Comparison of ENCODE assay signal across 18 mouse cellular contexts in genomic region chr12:17548505-17548904, GRCm38 (mm10). TPM values are rescaled to one million over a fixed set of nuclear protein-coding genes. Genes with fewer than 3 reads are reported as not detected.
DNase-seq lines count a peak whose midpoint lies in the region; ATAC-seq and TF ChIP-seq lines count a peak whose summit lies in the region.
"Had no signal": no experiment of that assay in that cellular context is flagged by ENCODE, and none has a peak within 500 bp of the region (broad histone marks: within the 10 kb centered on the region; RNA-seq: fewer than 3 reads in every experiment).

No protein-coding gene starts in this region.

- H3K79me2 ChIP-seq in CH12.LX (replicated peaks; ENCODE audit: control insufficient read depth, extremely low read depth, insufficient read depth, poor library complexity, severe bottlenecking) = peaks cover 38% of the 10 kb centered on the region

- peaks cover 4% of the 10 kb centered on the region; the same call in 1 of the 2 replicates for H3K36me3 ChIP-seq in forebrain, embryonic 11.5 days (ENCODE audit: control insufficient read depth, insufficient read depth, low read length)
- H3K36me3 ChIP-seq in forebrain, embryonic 10.5 days (replicated peaks) = peaks cover 60% of the 10 kb centered on the region
- H3K36me3 ChIP-seq in CH12.LX (replicated peaks in 1 of 2; ENCODE audit: control insufficient read depth in 1 of 2, insufficient read depth in 1 of 2, low read length in 1 of 2) = peaks cover 46 to 58% of the 10 kb centered on the region in 2 experiments
- H3K36me3 ChIP-seq in forebrain, embryonic 15.5 days = peaks cover 50% of the 10 kb centered on the region

- intact Hi-C loops in left cerebral cortex, postnatal 4 days (cut with DNase I) = loop anchor here (10.0 kb wide), 2 partner anchors 144 to 184 kb away; no protein-coding TSS in a partner anchor
- intact Hi-C loops in left cerebral cortex, postnatal 25 days (cut with DNase I) = no loop called here

- 75% methylated on average over 5 of the region's 5 CpGs for WGBS in forebrain, embryonic 11.5 days
- 88% methylated on average over 5 of the region's 5 CpGs for WGBS in forebrain, embryonic 10.5 days
- 34% methylated on average over 5 of the region's 5 CpGs for WGBS in forebrain, embryonic 15.5 days

- no peak overlapping the region for H3K4me3 ChIP-seq in forebrain, embryonic 11.5 days (ENCODE audit: low read depth, low read length)
- H3K4me3 ChIP-seq in forebrain, embryonic 10.5 days = no peak overlapping the region
- H3K4me3 ChIP-seq in CH12.LX (replicated peaks in 1 of 3; ENCODE audit: low read depth in 2 of 3, low read length in 2 of 3, poor library complexity in 1 of 3) = peak overlapping the region in 1 of 3 experiments; percentile 99
- H3K4me3 ChIP-seq in forebrain, embryonic 15.5 days = no peak overlapping the region
- H3K4me3 ChIP-seq: embryonic facial prominence, embryonic 15.5 days; limb, embryonic 10.5 days; midbrain, embryonic 13.5 days had no signal

- peak; percentile 45 for DNase-seq in forebrain, embryonic 11.5 days (ENCODE audit: low spot score)
- no peak for DNase-seq in forebrain, embryonic 10.5 days (ENCODE audit: extremely low spot score, low spot score)
- DNase-seq in left cerebral cortex, postnatal 4 days = peak; percentile 46
- no peak for DNase-seq in left cerebral cortex, postnatal 25 days (ENCODE audit: low spot score in 2 of 2)
- no peak for DNase-seq in CH12.LX (ENCODE audit: extremely low read depth)
- DNase-seq in frontal cortex, adult 2 months (ENCODE audit: extremely low spot score in 1 of 2, low spot score in 1 of 2) = no peak
- DNase-seq in spleen, postnatal 36 days (ENCODE audit: low spot score in 2 of 2) = no peak
- DNase-seq: adrenal gland, postnatal 10 days; kidney, adult 9 months; kidney, postnatal 36 days; lung, adult 18-20 months; lung, postnatal 36 days had no signal

- TF ChIP-seq CTCF in CH12.LX (conservative IDR thresholded peaks at IDR 0.05 in 1 of 2, IDR thresholded peaks at IDR 0.05 in 1 of 2; ENCODE audit: low read depth in 2 of 2, low read length in 2 of 2) = no peak

- peaks cover 3% of the 10 kb centered on the region; the same call in 1 of the 2 replicates for H3K4me1 ChIP-seq in forebrain, embryonic 11.5 days (replicated peaks; ENCODE audit: control insufficient read depth, insufficient read depth, low read length)
- H3K4me1 ChIP-seq in forebrain, embryonic 10.5 days = peaks cover 24% of the 10 kb centered on the region
- H3K4me1 ChIP-seq in CH12.LX (ENCODE audit: control insufficient read depth in 1 of 2, insufficient read depth in 2 of 2) = peaks cover 15 to 65% of the 10 kb centered on the region in 2 experiments
- peaks cover 38% of the 10 kb centered on the region for H3K4me1 ChIP-seq in forebrain, embryonic 15.5 days

- TF ChIP-seq POLR2A in CH12.LX (IDR thresholded peaks at IDR 0.05; ENCODE audit: low read depth, low read length) = 0 out of 2 replicates have a peak, but pooled peaks have one; percentile 32

- dilution Hi-C loops in CH12.LX (cut with MboI; ENCODE audit: extremely low pct_ligation_motif_present, extremely low pct_unique_long_range_greater_than_20kb, low sequenced_read_pairs) = no loop called here

- no peak for ATAC-seq in forebrain, embryonic 11.5 days (replicated peaks; ENCODE audit: low FRiP score)
- no peak for ATAC-seq in forebrain, embryonic 15.5 days (replicated peaks)
- ATAC-seq: midbrain, embryonic 13.5 days had no signal

- no peak for TF ChIP-seq EP300 in CH12.LX (IDR thresholded peaks at IDR 0.05; ENCODE audit: low read length)

- H3K9me3 ChIP-seq in forebrain, embryonic 11.5 days (ENCODE audit: control insufficient read depth, low read length) = no peaks in the 10 kb centered on the region
- H3K9me3 ChIP-seq in forebrain, embryonic 10.5 days = no peaks in the 10 kb centered on the region
- H3K9me3 ChIP-seq in CH12.LX (replicated peaks; ENCODE audit: low read length) = no peaks in the 10 kb centered on the region
- no peaks in the 10 kb centered on the region for H3K9me3 ChIP-seq in forebrain, embryonic 15.5 days
- H3K9me3 ChIP-seq: embryonic facial prominence, embryonic 15.5 days; limb, embryonic 10.5 days; midbrain, embryonic 13.5 days had no signal

- no peak for TF ChIP-seq RAD21 in CH12.LX (IDR thresholded peaks at IDR 0.05; ENCODE audit: low read depth, low read length)

- no peak overlapping the region for H3K27ac ChIP-seq in forebrain, embryonic 11.5 days (ENCODE audit: low read depth, low read length)
- no peak overlapping the region for H3K27ac ChIP-seq in forebrain, embryonic 10.5 days
- 0 out of 2 replicates have a peak overlapping the region, but pooled peaks have one; percentile 21 for H3K27ac ChIP-seq in CH12.LX (ENCODE audit: insufficient read depth, low read depth)
- H3K27ac ChIP-seq in forebrain, embryonic 15.5 days (replicated peaks) = peak overlapping the region; percentile 79
- H3K27ac ChIP-seq: embryonic facial prominence, embryonic 15.5 days; limb, embryonic 10.5 days; midbrain, embryonic 13.5 days; stomach, postnatal 0 days had no signal

- in situ Hi-C loops in CH12.LX (cut with MboI; ENCODE audit: low pct_ligation_motif_present, low pct_unique_long_range_greater_than_20kb, low sequenced_read_pairs) = no loop called here

- no peak overlapping the region for H3K9ac ChIP-seq in forebrain, embryonic 11.5 days (ENCODE audit: low read length)
- peak overlapping the region; percentile 28; the same call in 1 of the 2 replicates for H3K9ac ChIP-seq in CH12.LX (ENCODE audit: insufficient read depth, low read depth)
- no peak overlapping the region for H3K9ac ChIP-seq in forebrain, embryonic 15.5 days (replicated peaks)
- H3K9ac ChIP-seq: embryonic facial prominence, embryonic 15.5 days; midbrain, embryonic 13.5 days had no signal

- no peak overlapping the region for H3K4me2 ChIP-seq in forebrain, embryonic 11.5 days (ENCODE audit: low read depth, low read length, severe bottlenecking)
- peak overlapping the region; percentile 84; the same call in 1 of the 2 replicates for H3K4me2 ChIP-seq in CH12.LX (ENCODE audit: insufficient read depth, low read depth, poor library complexity, severe bottlenecking)
- H3K4me2 ChIP-seq in forebrain, embryonic 15.5 days (replicated peaks) = no peak overlapping the region
- H3K4me2 ChIP-seq: embryonic facial prominence, embryonic 15.5 days; heart, embryonic 11.5 days; midbrain, embryonic 13.5 days had no signal

- no peaks in the 10 kb centered on the region for H3K27me3 ChIP-seq in forebrain, embryonic 11.5 days (ENCODE audit: control insufficient read depth, insufficient read depth, low read length)
- no peaks in the 10 kb centered on the region for H3K27me3 ChIP-seq in forebrain, embryonic 10.5 days (ENCODE audit: poor library complexity, severe bottlenecking)
- H3K27me3 ChIP-seq in CH12.LX (replicated peaks) = no peaks in the 10 kb centered on the region
- H3K27me3 ChIP-seq in forebrain, embryonic 15.5 days = no peaks in the 10 kb centered on the region
- H3K27me3 ChIP-seq: embryonic facial prominence, embryonic 15.5 days; midbrain, embryonic 13.5 days had no signal

TF ChIP-seq in CH12.LX, 34 proteins besides CTCF, POLR2A, EP300 and RAD21:
- no peak for TF ChIP-seq MYC (IDR thresholded peaks at IDR 0.05; ENCODE audit: low read depth, low read length)
- TF ChIP-seq ZMIZ1 (IDR thresholded peaks at IDR 0.05; ENCODE audit: low read depth, low read length) = no peak
- TF ChIP-seq ZNF384 (IDR thresholded peaks at IDR 0.05; ENCODE audit: low read depth, low read length) = no peak
- no peak for TF ChIP-seq PAX5 (IDR thresholded peaks at IDR 0.05; ENCODE audit: low read length)
- no peak for TF ChIP-seq USF2 (conservative IDR thresholded peaks at IDR 0.05; ENCODE audit: low read depth, low read length)
- no peak for TF ChIP-seq IRF4 (IDR thresholded peaks at IDR 0.05; ENCODE audit: low read depth, low read length)
- 0 out of 2 replicates have a peak, but pooled peaks have one; percentile 63 for TF ChIP-seq CHD1 (IDR thresholded peaks at IDR 0.05; ENCODE audit: low read depth, low read length)
- no peak for TF ChIP-seq GABPA (IDR thresholded peaks at IDR 0.05; ENCODE audit: insufficient replicate concordance, low read depth, low read length)
- no peak for TF ChIP-seq MAX (IDR thresholded peaks at IDR 0.05; ENCODE audit: low read length)
- TF ChIP-seq POLR2AphosphoS2 (IDR thresholded peaks at IDR 0.05; ENCODE audit: low read depth, low read length) = peak; percentile 47
- 0 out of 2 replicates have a peak, but pooled peaks have one; percentile 24 for TF ChIP-seq MXI1 (IDR thresholded peaks at IDR 0.05; ENCODE audit: low read depth, low read length)
- no peak for TF ChIP-seq MEF2A (IDR thresholded peaks at IDR 0.05; ENCODE audit: borderline replicate concordance, low read depth, low read length)
- no peak for TF ChIP-seq ZC3H11A (IDR thresholded peaks at IDR 0.05; ENCODE audit: low read depth, low read length)

RNA-seq across cellular contexts. Expression of gene Odc1, which starts 3.9 kb away (rescaled TPM):
- polyA plus RNA-seq in forebrain, embryonic 11.5 days (2014; fragmentation: Nextera tagmentation; extraction: Ambion mirVana) = 339 and 354 TPM in 2 replicates
- polyA plus RNA-seq in forebrain, embryonic 10.5 days (2016; fragmentation: Nextera tagmentation; extraction: Ambion mirVana) = 344 and 385 TPM in 2 replicates
- total RNA-seq in left cerebral cortex, postnatal 4 days (2021) = 100 to 1,000 TPM; 177 to 178 TPM
- 10 to 100 TPM; 56.0 to 63.5 TPM for total RNA-seq in left cerebral cortex, postnatal 25 days (2021)
- 1,757 and 1,839 TPM in 2 replicates for total RNA-seq in CH12.LX (2012; rRNA removed)
- 2,455 and 2,545 TPM in 2 replicates for total RNA-seq in CH12.LX (2014; rRNA removed)
- polyA plus RNA-seq in CH12.LX (2012; ENCODE audit: insufficient read length, low read depth) = 2,544 and 2,567 TPM in 2 replicates
- polyA plus RNA-seq in forebrain, embryonic 15.5 days (2015; fragmentation: Nextera tagmentation; extraction: Ambion mirVana) = 231 and 237 TPM in 2 replicates
- polyA plus RNA-seq in frontal cortex, adult 2 months (2012; rRNA removed) = 87.5 and 94.0 TPM in 2 replicates

Comparison
In these comparisons a context has a peak if more than half of its experiments do, and no peak if none do; other contexts are left out.
1. DNase-seq: peak in forebrain, embryonic 11.5 days (single experiment) and left cerebral cortex, postnatal 4 days (single experiment); none in forebrain, embryonic 10.5 days (single experiment), left cerebral cortex, postnatal 25 days (0 of 2), CH12.LX (single experiment), frontal cortex, adult 2 months (0 of 2) and spleen, postnatal 36 days (0 of 2).
2. H3K27ac ChIP-seq: peak in CH12.LX (single experiment) and forebrain, embryonic 15.5 days (single experiment); none in forebrain, embryonic 11.5 days (single experiment) and forebrain, embryonic 10.5 days (single experiment).